Mouse (Mus musculus): ENCODE measurements around the gene Insm1. TPM values are rescaled to one million over a fixed set of nuclear protein-coding genes. Genes with fewer than 3 reads are reported as not detected.

The Insm1 gene
- polyA plus RNA-seq, 1 experiment from 2014 or later, result 0.85 TPM

DNA sequence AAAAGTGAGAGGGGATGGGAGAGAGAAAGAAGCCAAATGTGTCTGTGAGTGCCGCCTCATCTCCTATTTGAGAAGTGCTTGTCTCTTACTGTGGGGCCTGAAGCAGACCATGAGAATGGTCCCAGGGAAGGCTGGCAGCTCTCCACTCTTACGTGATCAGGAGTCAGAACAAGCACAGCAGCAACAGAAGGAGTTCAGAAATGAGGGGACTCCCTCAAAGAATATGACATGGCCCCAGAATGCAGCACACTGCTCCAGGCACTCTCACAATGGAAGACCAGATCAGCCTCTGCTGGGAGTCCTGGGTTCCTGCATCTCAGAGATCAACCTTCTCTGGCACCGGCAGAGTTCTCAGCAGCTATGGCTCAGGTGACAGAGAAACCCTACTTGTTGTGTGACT, 5.9 kb downstream of the Insm1 start:
- no peaks in the 10 kb centered on the region for H3K36me3 ChIP-seq
- H3K27me3 ChIP-seq (replicated peaks), result peaks cover 48% of the 10 kb centered on the region
- H3K27ac ChIP-seq, result no peak overlapping the region
- peaks cover 9% of the 10 kb centered on the region for H3K4me1 ChIP-seq
- no peak overlapping the region for H3K9ac ChIP-seq
- WGBS, result 58% methylated on average over 3 of the region's 3 CpGs
- H3K4me2 ChIP-seq, result no peak overlapping the region
- H3K9me3 ChIP-seq, result no peaks in the 10 kb centered on the region
- ATAC-seq (ENCODE audit: insufficient read depth, low FRiP score, low read depth), result no peak
- no peak overlapping the region for H3K4me3 ChIP-seq (replicated peaks)

DNA sequence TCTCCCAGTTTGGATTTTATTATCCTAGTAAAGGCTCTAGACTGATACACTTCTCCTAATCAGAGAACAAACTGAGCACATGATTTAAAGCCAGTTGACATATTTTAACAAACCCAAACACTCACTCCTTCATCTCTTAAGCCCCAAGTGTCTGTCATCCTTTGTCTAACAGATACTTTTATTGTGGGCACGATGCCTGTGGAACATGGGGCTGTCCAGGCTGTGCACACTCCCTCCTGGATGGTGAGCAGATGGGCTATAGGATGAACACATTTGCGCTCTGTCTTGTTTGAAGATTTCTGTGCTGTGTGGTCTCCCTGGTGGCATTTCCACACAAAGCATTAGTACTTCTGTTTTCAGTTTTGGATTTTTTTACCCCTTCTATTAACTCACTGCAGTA, 6.7 kb downstream of the Insm1 start:
- WGBS, result 70% methylated on average over 2 of the region's 2 CpGs
- Histone ChIP-seq H3K4me2 (no peak overlapping the region), H3K4me3 (replicated peaks) (no peak overlapping the region), H3K27me3 (replicated peaks) (peaks cover 40% of the 10 kb centered on the region), H3K9ac (no peak overlapping the region), H3K4me1 (peaks cover 2% of the 10 kb centered on the region), H3K36me3 (no peaks in the 10 kb centered on the region), H3K9me3 (no peaks in the 10 kb centered on the region), H3K27ac (no peak overlapping the region)
- ATAC-seq (ENCODE audit: insufficient read depth, low FRiP score, low read depth), result no peak

DNA sequence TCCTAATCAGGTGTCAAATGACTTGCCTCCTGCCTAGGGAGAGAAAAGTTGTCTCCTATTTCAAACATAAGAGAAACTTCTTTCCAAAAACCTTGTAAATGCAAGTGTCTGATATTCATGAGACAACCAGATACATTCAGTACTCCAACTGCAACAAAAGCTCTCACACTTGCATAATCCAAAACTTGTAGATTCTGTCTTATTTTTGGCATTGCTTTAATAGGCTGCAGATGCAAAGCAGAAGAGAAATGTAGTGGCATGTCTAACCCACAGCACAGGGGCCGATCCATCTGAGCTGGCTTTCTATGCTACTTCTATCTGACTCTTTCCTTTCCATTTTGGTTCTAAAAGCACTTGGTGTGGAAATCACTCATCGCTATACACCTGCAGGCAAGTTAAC, 9.8 kb downstream of the Insm1 start:
- Histone ChIP-seq H3K27ac (no peak overlapping the region), H3K9ac (no peak overlapping the region), H3K4me2 (no peak overlapping the region), H3K9me3 (no peaks in the 10 kb centered on the region), H3K4me3 (replicated peaks) (no peak overlapping the region), H3K36me3 (no peaks in the 10 kb centered on the region), H3K27me3 (replicated peaks) (peaks cover 16% of the 10 kb centered on the region), H3K4me1 (no peaks in the 10 kb centered on the region)
- 89% methylated on average over 2 of the region's 2 CpGs for WGBS
- no peak for ATAC-seq (ENCODE audit: insufficient read depth, low FRiP score, low read depth)

DNA sequence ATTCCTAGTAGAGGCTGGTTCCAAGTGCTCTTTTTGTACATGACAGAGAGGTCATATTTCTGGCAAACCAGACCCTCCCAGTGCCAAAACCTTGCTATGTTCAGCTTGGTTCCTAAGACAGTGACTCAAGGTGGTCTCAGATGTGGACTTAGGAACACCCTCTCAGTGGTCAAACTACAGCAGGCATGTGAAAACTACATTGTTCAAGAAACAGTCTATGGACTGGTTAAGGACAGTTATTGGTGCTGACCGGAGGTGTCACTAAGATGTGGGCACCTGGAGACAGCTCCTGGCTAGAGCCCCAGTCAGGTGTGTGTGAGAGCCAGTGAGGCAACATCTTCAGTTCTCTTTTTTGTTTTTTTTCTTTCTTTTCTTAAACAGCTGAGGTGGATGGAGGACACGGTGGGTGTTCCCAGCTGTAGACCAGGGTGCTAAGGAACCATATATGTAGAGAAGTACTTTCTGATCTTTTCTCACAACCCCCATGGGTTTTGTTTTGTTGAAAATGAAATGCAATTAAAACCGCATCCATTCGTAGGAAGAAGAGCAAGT, 17.6 kb downstream of the Insm1 start:
- H3K27me3 ChIP-seq (replicated peaks), result no peaks in the 10 kb centered on the region
- no peak overlapping the region for H3K4me3 ChIP-seq (replicated peaks)
- no peak overlapping the region for H3K4me2 ChIP-seq
- no peaks in the 10 kb centered on the region for H3K9me3 ChIP-seq
- H3K4me1 ChIP-seq, result no peaks in the 10 kb centered on the region
- no peak overlapping the region for H3K27ac ChIP-seq
- H3K9ac ChIP-seq, result no peak overlapping the region
- H3K36me3 ChIP-seq, result no peaks in the 10 kb centered on the region
- WGBS, result 85% methylated on average over 4 of the region's 4 CpGs
- no peak for ATAC-seq (ENCODE audit: insufficient read depth, low FRiP score, low read depth)

DNA sequence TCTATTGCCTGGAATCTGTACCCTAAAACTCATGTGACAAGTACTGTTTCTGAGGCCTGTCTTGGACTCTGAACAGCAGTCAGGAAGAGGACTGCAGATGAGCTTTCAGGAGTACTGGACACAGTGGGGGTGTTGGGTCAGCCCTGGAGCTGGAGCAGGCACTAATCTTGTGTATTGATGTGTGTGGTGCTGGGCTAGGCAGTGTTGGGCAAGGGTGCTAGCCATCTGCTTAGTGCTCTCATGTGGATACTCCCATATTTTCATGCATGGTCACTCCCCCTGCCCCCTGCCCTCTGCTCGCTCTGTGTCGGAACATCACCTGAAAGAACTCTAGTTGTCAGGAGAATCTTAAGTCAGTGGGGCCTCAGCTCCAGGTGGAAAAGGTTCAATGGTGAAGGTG, 22.3 kb downstream of the Insm1 start:
- WGBS, result 90% methylated on average over 2 of the region's 2 CpGs
- no peak overlapping the region for H3K9ac ChIP-seq
- no peak overlapping the region for H3K27ac ChIP-seq
- peaks cover 11% of the 10 kb centered on the region; the same call in 1 of the 2 replicates for H3K4me1 ChIP-seq
- H3K27me3 ChIP-seq (replicated peaks), result no peaks in the 10 kb centered on the region
- H3K9me3 ChIP-seq, result no peaks in the 10 kb centered on the region
- H3K4me2 ChIP-seq, result no peak overlapping the region
- H3K36me3 ChIP-seq, result no peaks in the 10 kb centered on the region
- H3K4me3 ChIP-seq (replicated peaks), result no peak overlapping the region
- ATAC-seq (ENCODE audit: insufficient read depth, low FRiP score, low read depth), result no peak

DNA sequence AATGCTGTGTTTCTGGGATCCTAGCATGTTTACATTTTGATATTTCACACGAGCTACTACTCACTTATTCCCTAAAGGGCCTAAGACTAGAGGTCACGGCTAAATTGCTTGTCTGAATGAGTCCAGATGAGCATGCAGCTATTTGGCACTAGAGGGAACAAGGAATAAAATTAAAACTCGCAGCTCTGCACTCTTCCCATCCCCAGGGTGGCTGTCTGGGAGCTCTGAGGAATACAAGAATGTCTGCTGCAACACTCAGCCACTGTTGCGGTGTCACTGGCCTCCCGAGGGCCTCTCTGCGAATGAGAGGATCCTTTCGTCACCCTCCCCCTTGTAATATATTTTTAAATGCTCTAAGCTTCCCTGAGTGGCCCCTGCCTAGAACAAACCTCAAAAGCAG, 23.7 kb downstream of the Insm1 start:
- Histone ChIP-seq H3K4me2 (no peak overlapping the region), H3K9ac (no peak overlapping the region), H3K36me3 (no peaks in the 10 kb centered on the region), H3K4me3 (replicated peaks) (no peak overlapping the region), H3K27ac (no peak overlapping the region), H3K4me1 (peaks cover 11% of the 10 kb centered on the region; the same call in 1 of the 2 replicates), H3K27me3 (replicated peaks) (no peaks in the 10 kb centered on the region), H3K9me3 (no peaks in the 10 kb centered on the region)
- 57% methylated on average over 7 of the region's 7 CpGs for WGBS
- ATAC-seq (ENCODE audit: insufficient read depth, low FRiP score, low read depth), result no peak

DNA sequence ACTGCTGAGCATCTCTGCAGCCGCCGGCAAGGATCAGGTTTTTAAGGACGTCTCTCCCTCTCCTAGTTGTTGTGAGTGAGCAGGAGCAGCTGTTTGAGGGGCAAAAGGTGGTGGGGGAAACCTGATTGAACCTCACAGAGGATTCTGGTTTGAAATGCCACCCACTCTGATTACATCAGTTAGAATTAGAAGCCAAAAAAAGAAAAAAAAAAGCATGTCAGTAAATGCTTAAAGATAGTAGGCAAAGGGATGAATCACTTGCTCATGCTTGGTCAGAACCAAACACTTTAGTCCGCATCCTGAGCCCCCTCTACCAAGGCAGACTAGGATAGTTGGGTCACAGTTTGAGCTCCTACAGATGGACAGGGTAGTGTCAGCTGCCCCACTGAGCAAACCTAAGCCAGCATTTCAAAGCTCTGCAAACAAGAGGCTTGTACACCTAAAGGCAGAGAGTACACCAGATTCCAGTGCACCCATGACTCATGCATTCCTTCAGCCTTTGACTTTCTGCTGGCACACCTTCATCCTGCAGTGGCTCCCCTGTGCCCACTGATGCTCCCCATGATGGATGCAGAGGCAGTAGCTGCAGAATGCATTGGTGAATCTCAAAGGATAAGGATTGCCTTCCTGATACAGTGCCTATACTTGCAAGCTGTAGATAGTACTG, 24.8 kb downstream of the Insm1 start:
- H3K9ac ChIP-seq, result no peak overlapping the region
- no peaks in the 10 kb centered on the region for H3K27me3 ChIP-seq (replicated peaks)
- no peaks in the 10 kb centered on the region for H3K9me3 ChIP-seq
- no peak overlapping the region for H3K4me2 ChIP-seq
- no peak overlapping the region for H3K4me3 ChIP-seq (replicated peaks)
- no peaks in the 10 kb centered on the region for H3K36me3 ChIP-seq
- H3K4me1 ChIP-seq, result peaks cover 11% of the 10 kb centered on the region; the same call in 1 of the 2 replicates
- WGBS, result 69% methylated on average over 4 of the region's 4 CpGs
- ATAC-seq (ENCODE audit: insufficient read depth, low FRiP score, low read depth), result peak; percentile 28; the same call in 1 of the 2 replicates
- H3K27ac ChIP-seq, result no peak overlapping the region

DNA sequence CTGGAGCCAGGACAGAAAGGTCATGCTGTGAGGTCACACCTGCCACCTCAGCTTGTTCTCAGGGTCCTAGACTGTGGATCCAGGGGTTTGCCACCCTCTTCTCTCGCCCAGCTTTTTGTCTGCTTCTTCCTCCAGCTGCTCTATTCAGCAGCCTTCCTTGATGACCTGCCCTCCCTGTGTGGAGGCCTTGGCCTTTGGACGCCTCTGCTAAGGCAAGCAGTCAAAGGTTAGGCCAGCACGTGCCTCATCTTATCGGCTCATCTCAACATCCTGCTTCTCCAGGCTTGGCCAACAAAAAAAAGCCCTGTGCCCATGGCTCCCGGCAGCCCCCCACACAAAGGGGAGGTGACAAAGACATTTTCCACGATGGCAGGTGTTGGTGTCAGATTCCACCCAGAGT, 25.9 kb downstream of the Insm1 start:
- 34% methylated on average over 6 of the region's 6 CpGs for WGBS
- Histone ChIP-seq H3K9me3 (no peaks in the 10 kb centered on the region), H3K27ac (no peak overlapping the region), H3K9ac (no peak overlapping the region), H3K4me3 (replicated peaks) (no peak overlapping the region), H3K4me1 (peaks cover 11% of the 10 kb centered on the region; the same call in 1 of the 2 replicates), H3K27me3 (replicated peaks) (no peaks in the 10 kb centered on the region), H3K36me3 (no peaks in the 10 kb centered on the region), H3K4me2 (no peak overlapping the region)
- no peak for ATAC-seq (ENCODE audit: insufficient read depth, low FRiP score, low read depth)

DNA sequence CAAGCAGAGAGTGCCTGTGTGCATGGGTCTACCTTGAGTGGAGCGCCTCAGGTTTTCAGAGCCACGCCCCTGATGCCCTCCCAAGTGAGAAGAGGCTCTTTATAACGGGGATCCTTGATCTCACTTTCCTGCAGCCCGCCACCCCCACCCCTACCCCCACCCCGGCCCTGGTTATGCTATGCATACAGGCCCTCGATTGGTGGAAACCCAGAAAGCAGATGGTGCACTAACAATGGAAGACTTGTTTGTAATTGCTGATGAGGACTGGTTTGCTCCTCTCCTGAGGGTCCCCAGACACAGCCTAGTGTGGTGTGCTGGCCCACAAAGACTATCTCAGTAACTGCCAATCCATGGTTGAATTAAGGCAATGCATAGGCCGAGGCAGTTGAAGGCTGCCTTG, 27.3 kb downstream of the Insm1 start:
- H3K27ac ChIP-seq, result no peak overlapping the region
- H3K4me1 ChIP-seq, result peaks cover 11% of the 10 kb centered on the region; the same call in 1 of the 2 replicates
- WGBS, result 77% methylated on average over 7 of the region's 7 CpGs
- no peak overlapping the region for H3K4me2 ChIP-seq
- H3K9ac ChIP-seq, result no peak overlapping the region
- ATAC-seq (ENCODE audit: insufficient read depth, low FRiP score, low read depth), result 0 out of 2 replicates have a peak, but pooled peaks have one; percentile 11
- H3K9me3 ChIP-seq, result no peaks in the 10 kb centered on the region
- no peaks in the 10 kb centered on the region for H3K27me3 ChIP-seq (replicated peaks)
- no peaks in the 10 kb centered on the region for H3K36me3 ChIP-seq
- no peak overlapping the region for H3K4me3 ChIP-seq (replicated peaks)

DNA sequence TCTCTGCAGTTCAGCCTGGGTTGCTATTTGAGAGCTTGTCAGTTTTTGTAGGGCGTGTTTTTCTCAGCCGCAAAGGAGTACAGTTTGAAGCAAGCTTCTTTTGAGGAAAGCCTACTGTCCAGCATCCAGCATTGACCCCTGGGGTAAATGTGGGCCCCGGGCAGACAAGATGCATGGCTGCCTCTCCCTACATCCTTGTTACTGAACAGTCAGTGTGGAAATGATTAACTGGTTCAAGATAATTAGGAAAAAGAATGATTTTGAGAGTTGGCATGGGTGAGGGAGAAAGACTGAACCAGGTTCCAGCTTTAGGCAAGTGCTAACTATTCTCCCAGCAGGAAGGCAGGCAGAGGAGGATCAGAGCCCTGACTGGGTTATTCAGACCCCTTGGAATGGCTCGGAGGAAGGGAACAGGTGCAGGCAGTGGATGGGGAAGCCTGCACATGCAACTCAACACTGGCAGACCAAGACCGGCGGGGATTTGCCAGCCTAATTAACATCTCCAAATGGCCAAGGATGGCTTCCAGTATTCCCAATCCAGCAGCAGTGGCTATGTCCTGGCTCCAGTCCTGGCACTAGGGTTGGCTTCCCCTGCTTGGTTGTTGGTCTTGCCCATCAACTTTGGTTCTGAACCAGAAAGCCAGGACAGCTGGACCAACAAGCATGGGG, 28.6 kb downstream of the Insm1 start:
- H3K27me3 ChIP-seq (replicated peaks), result no peaks in the 10 kb centered on the region
- H3K27ac ChIP-seq, result no peak overlapping the region
- no peaks in the 10 kb centered on the region for H3K36me3 ChIP-seq
- 80% methylated on average over 6 of the region's 6 CpGs for WGBS
- no peak overlapping the region for H3K4me3 ChIP-seq (replicated peaks)
- no peak overlapping the region for H3K9ac ChIP-seq
- H3K4me2 ChIP-seq, result no peak overlapping the region
- no peak for ATAC-seq (ENCODE audit: insufficient read depth, low FRiP score, low read depth)
- H3K4me1 ChIP-seq, result peaks cover 11% of the 10 kb centered on the region; the same call in 1 of the 2 replicates
- H3K9me3 ChIP-seq, result no peaks in the 10 kb centered on the region

DNA sequence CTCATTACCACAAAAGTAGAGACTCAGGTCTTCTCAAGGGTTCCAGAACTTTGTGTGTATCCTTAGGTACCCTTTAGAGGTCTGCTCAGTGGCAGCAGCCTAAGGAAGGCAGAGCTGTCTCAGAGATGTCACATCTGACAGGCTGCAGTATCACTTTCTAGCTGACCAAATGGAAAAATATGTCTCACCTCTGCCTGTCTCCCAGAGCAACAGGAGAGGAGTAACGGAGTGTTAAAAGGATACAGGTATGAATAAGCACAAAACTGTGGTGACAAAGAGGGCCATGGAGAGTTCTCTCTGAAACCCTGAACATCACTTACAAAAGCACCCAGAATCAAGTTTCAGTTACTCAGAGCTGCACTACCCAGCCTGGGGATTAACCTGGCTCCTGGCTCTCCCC, 32.7 kb downstream of the Insm1 start:
- no peaks in the 10 kb centered on the region for H3K4me1 ChIP-seq
- WGBS, result 84% methylated on average over 1 of the region's 1 CpGs
- H3K27ac ChIP-seq, result no peak overlapping the region
- no peaks in the 10 kb centered on the region for H3K27me3 ChIP-seq (replicated peaks)
- ATAC-seq (ENCODE audit: insufficient read depth, low FRiP score, low read depth), result no peak
- H3K4me2 ChIP-seq, result no peak overlapping the region
- H3K4me3 ChIP-seq (replicated peaks), result no peak overlapping the region
- no peaks in the 10 kb centered on the region for H3K9me3 ChIP-seq
- no peaks in the 10 kb centered on the region for H3K36me3 ChIP-seq
- H3K9ac ChIP-seq, result no peak overlapping the region

DNA sequence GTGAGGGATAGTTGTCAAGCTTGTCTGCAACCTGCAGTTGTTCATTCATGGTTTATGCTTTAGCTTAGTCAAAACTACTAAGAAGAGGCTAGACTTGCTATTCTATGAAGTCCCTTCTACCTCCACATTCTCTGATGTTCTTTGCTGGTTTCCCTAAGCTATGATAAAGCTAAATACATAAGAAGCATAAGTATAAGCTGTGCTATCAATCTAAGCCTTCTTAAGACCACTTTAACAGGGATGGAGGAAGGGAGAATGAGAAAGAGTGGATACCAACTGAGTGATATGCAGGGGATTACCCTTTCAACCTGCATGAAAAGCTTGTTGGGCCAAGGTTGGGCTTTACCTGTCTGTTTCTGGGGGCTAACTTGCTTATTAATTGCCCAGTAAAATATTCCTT, 33.9 kb downstream of the Insm1 start:
- no peak overlapping the region for H3K4me3 ChIP-seq (replicated peaks)
- ATAC-seq (ENCODE audit: insufficient read depth, low FRiP score, low read depth), result no peak
- no peaks in the 10 kb centered on the region for H3K36me3 ChIP-seq
- no peak overlapping the region for H3K27ac ChIP-seq
- H3K9ac ChIP-seq, result no peak overlapping the region
- no peaks in the 10 kb centered on the region for H3K4me1 ChIP-seq
- H3K4me2 ChIP-seq, result no peak overlapping the region
- no peaks in the 10 kb centered on the region for H3K27me3 ChIP-seq (replicated peaks)
- H3K9me3 ChIP-seq, result no peaks in the 10 kb centered on the region

Data from stomach, embryonic 15.5 days (tissue).